Mouse (Mus musculus): ENCODE measurements at regions not wholly inside any gene's neighbourhood (a gene's known extent, or its start where the extent isn't known, plus 50 kb on each side); places are given as distances from the start of the nearest gene placed in this dataset.
A peak's percentile ranks its signal among the peaks of the same experiment; 100 is the strongest.

GRCm38 (mm10) chr11:113089637-113090351 is 307.8 kb downstream of the Sox9 start:
- WGBS: 90% methylated on average over 11 of the region's 11 CpGs
- H3K4me2 ChIP-seq: no peak overlapping the region
- peaks cover 34% of the 10 kb centered on the region for H3K4me1 ChIP-seq (replicated peaks)
- H3K36me3 ChIP-seq: no peaks in the 10 kb centered on the region
- H3K9ac ChIP-seq: no peak overlapping the region
- no peak overlapping the region for H3K27ac ChIP-seq (replicated peaks)
- no peaks in the 10 kb centered on the region for H3K9me3 ChIP-seq
- no peak overlapping the region for H3K4me3 ChIP-seq
- ATAC-seq (ENCODE audit: low read depth): no peak
- H3K27me3 ChIP-seq: no peaks in the 10 kb centered on the region

GRCm38 (mm10) chr11:113091901-113092568 is 310.0 kb downstream of the Sox9 start:
- Histone ChIP-seq H3K4me2 (no peak overlapping the region), H3K27me3 (no peaks in the 10 kb centered on the region), H3K27ac (replicated peaks) (no peak overlapping the region), H3K4me3 (no peak overlapping the region), H3K9me3 (no peaks in the 10 kb centered on the region), H3K9ac (no peak overlapping the region), H3K36me3 (no peaks in the 10 kb centered on the region), H3K4me1 (replicated peaks) (peaks cover 37% of the 10 kb centered on the region)
- no peak for ATAC-seq (ENCODE audit: low read depth)
- WGBS: 70% methylated on average over 8 of the region's 8 CpGs

GRCm38 (mm10) chr11:113093895-113094445 is 311.9 kb downstream of the Sox9 start:
- Histone ChIP-seq H3K27me3 (no peaks in the 10 kb centered on the region), H3K4me1 (replicated peaks) (peaks cover 36% of the 10 kb centered on the region), H3K36me3 (no peaks in the 10 kb centered on the region), H3K27ac (replicated peaks) (no peak overlapping the region), H3K4me2 (no peak overlapping the region), H3K9ac (no peak overlapping the region), H3K4me3 (no peak overlapping the region), H3K9me3 (no peaks in the 10 kb centered on the region)
- no peak for ATAC-seq (ENCODE audit: low read depth)
- WGBS: 94% methylated on average over 13 of the region's 13 CpGs

GRCm38 (mm10) chr11:113095625-113096024 is 313.6 kb downstream of the Sox9 start:
- Histone ChIP-seq H3K4me1 (replicated peaks) (peaks cover 36% of the 10 kb centered on the region), H3K27me3 (no peaks in the 10 kb centered on the region), H3K4me3 (no peak overlapping the region), H3K9me3 (no peaks in the 10 kb centered on the region), H3K36me3 (no peaks in the 10 kb centered on the region), H3K9ac (no peak overlapping the region), H3K4me2 (no peak overlapping the region), H3K27ac (replicated peaks) (no peak overlapping the region)
- 80% methylated on average over 8 of the region's 8 CpGs for WGBS
- no peak for ATAC-seq (ENCODE audit: low read depth)

- no peak overlapping the region for H3K4me3 ChIP-seq
- H3K9ac ChIP-seq: no peak overlapping the region
- no peaks in the 10 kb centered on the region for H3K27me3 ChIP-seq
- no peak overlapping the region for H3K4me2 ChIP-seq
- no peak for ATAC-seq (ENCODE audit: low read depth)
- peaks cover 42% of the 10 kb centered on the region for H3K4me1 ChIP-seq (replicated peaks)
- no peak overlapping the region for H3K27ac ChIP-seq (replicated peaks)
- H3K36me3 ChIP-seq: no peaks in the 10 kb centered on the region
- WGBS: 62% methylated on average over 8 of the region's 8 CpGs
- no peaks in the 10 kb centered on the region for H3K9me3 ChIP-seq
Measured at GRCm38 (mm10) chr11:113096209-113096608, 314.2 kb downstream of the Sox9 start.

GRCm38 (mm10) chr11:113098360-113098759 is 316.3 kb downstream of the Sox9 start:
- H3K4me1 ChIP-seq (replicated peaks): peaks cover 52% of the 10 kb centered on the region
- H3K27ac ChIP-seq (replicated peaks): no peak overlapping the region
- H3K9ac ChIP-seq: no peak overlapping the region
- H3K4me3 ChIP-seq: no peak overlapping the region
- no peaks in the 10 kb centered on the region for H3K36me3 ChIP-seq
- H3K9me3 ChIP-seq: no peaks in the 10 kb centered on the region
- 93% methylated on average over 2 of the region's 2 CpGs for WGBS
- no peak for ATAC-seq (ENCODE audit: low read depth)
- H3K4me2 ChIP-seq: no peak overlapping the region
- H3K27me3 ChIP-seq: no peaks in the 10 kb centered on the region

- WGBS: 56% methylated on average over 9 of the region's 9 CpGs
Measured at GRCm38 (mm10) chr11:113100800-113101199, 318.8 kb downstream of the Sox9 start.

GRCm38 (mm10) chr11:113101534-113101933 is 319.5 kb downstream of the Sox9 start:
- ATAC-seq (ENCODE audit: low read depth): no peak
- no peak overlapping the region for H3K4me2 ChIP-seq
- no peak overlapping the region for H3K27ac ChIP-seq (replicated peaks)
- H3K4me3 ChIP-seq: no peak overlapping the region
- WGBS: 56% methylated on average over 11 of the region's 11 CpGs
- H3K4me1 ChIP-seq (replicated peaks): peaks cover 60% of the 10 kb centered on the region
- H3K36me3 ChIP-seq: no peaks in the 10 kb centered on the region
- no peaks in the 10 kb centered on the region for H3K27me3 ChIP-seq
- no peaks in the 10 kb centered on the region for H3K9me3 ChIP-seq
- H3K9ac ChIP-seq: no peak overlapping the region

More at GRCm38 (mm10) chr11:113100800-113101199, 318.8 kb downstream of the Sox9 start:
- Histone ChIP-seq H3K4me3 (no peak overlapping the region), H3K9me3 (no peaks in the 10 kb centered on the region), H3K4me1 (replicated peaks) (peaks cover 65% of the 10 kb centered on the region), H3K4me2 (no peak overlapping the region), H3K27ac (replicated peaks) (no peak overlapping the region), H3K27me3 (no peaks in the 10 kb centered on the region), H3K36me3 (no peaks in the 10 kb centered on the region), H3K9ac (no peak overlapping the region)
- ATAC-seq (ENCODE audit: low read depth): no peak

GRCm38 (mm10) chr11:113103161-113103845 is 321.3 kb downstream of the Sox9 start:
- no peaks in the 10 kb centered on the region for H3K27me3 ChIP-seq
- no peaks in the 10 kb centered on the region for H3K36me3 ChIP-seq
- H3K9me3 ChIP-seq: no peaks in the 10 kb centered on the region
- 80% methylated on average over 12 of the region's 12 CpGs for WGBS
- no peak overlapping the region for H3K9ac ChIP-seq
- H3K4me1 ChIP-seq (replicated peaks): peaks cover 69% of the 10 kb centered on the region
- no peak overlapping the region for H3K27ac ChIP-seq (replicated peaks)
- H3K4me3 ChIP-seq: no peak overlapping the region
- no peak overlapping the region for H3K4me2 ChIP-seq
- ATAC-seq (ENCODE audit: low read depth): no peak

- no peak overlapping the region for H3K4me3 ChIP-seq
- no peaks in the 10 kb centered on the region for H3K27me3 ChIP-seq
- WGBS: 79% methylated on average over 11 of the region's 11 CpGs
- peaks cover 82% of the 10 kb centered on the region for H3K4me1 ChIP-seq (replicated peaks)
- H3K9me3 ChIP-seq: no peaks in the 10 kb centered on the region
- H3K36me3 ChIP-seq: no peaks in the 10 kb centered on the region
- H3K4me2 ChIP-seq: no peak overlapping the region
- H3K27ac ChIP-seq (replicated peaks): no peak overlapping the region
- H3K9ac ChIP-seq: no peak overlapping the region
- no peak for ATAC-seq (ENCODE audit: low read depth)
Measured at GRCm38 (mm10) chr11:113105371-113105770, 323.3 kb downstream of the Sox9 start.

GRCm38 (mm10) chr11:113107205-113107844 is 325.3 kb downstream of the Sox9 start:
- Histone ChIP-seq H3K4me3 (no peak overlapping the region), H3K9me3 (no peaks in the 10 kb centered on the region), H3K36me3 (no peaks in the 10 kb centered on the region), H3K27ac (replicated peaks) (peak overlapping the region; percentile 52), H3K27me3 (no peaks in the 10 kb centered on the region), H3K4me2 (no peak overlapping the region), H3K4me1 (replicated peaks) (peaks cover 65% of the 10 kb centered on the region), H3K9ac (no peak overlapping the region)
- peak; percentile 37; the same call in 1 of the 2 replicates for ATAC-seq (ENCODE audit: low read depth)
- 21% methylated on average over 16 of the region's 16 CpGs for WGBS

All from neural tube, embryonic 13.5 days (tissue).